Mouse (Mus musculus): ENCODE data around the gene Glrx5. TPM values are rescaled to one million over a fixed set of nuclear protein-coding genes. Genes with fewer than 3 reads are reported as not detected.

Gene Glrx5
- polyA plus RNA-seq, 1 experiment from 2014 or later: 154 TPM

- 74% methylated on average over 7 of the region's 7 CpGs for WGBS
- H3K27me3 ChIP-seq (ENCODE audit: control insufficient read depth, insufficient read depth, low read depth, low read length): no peaks in the 10 kb centered on the region
- H3K4me1 ChIP-seq (ENCODE audit: control insufficient read depth, insufficient read depth, low read length): peaks cover 2% of the 10 kb centered on the region; the same call in 1 of the 2 replicates
- H3K9me3 ChIP-seq (replicated peaks; ENCODE audit: control insufficient read depth, low read length, poor library complexity, severe bottlenecking): no peaks in the 10 kb centered on the region; the same call in 1 of the 2 replicates
- no peak overlapping the region for H3K27ac ChIP-seq (ENCODE audit: low read length)
- H3K36me3 ChIP-seq (ENCODE audit: control insufficient read depth, insufficient read depth, low read length): no peaks in the 10 kb centered on the region
- no peak for ATAC-seq
- H3K9ac ChIP-seq (ENCODE audit: low read depth, low read length): no peak overlapping the region
- no peak overlapping the region for H3K4me3 ChIP-seq (ENCODE audit: low read depth, low read length)
- H3K4me2 ChIP-seq (ENCODE audit: low read length): no peak overlapping the region
Observed at GRCm38 (mm10) chr12:105022141-105022540, 10.3 kb upstream of the Glrx5 start.

- H3K4me3 ChIP-seq (ENCODE audit: low read depth, low read length): no peak overlapping the region
- 98% methylated on average over 9 of the region's 9 CpGs for WGBS
Observed at GRCm38 (mm10) chr12:105022776-105023175, 9.7 kb upstream of the Glrx5 start.

GRCm38 (mm10) chr12:105025271-105025946, 7.1 kb upstream of the Glrx5 start:
- 53% methylated on average over 8 of the region's 8 CpGs for WGBS
- Histone ChIP-seq H3K4me3 (ENCODE audit: low read depth, low read length) (no peak overlapping the region), H3K9ac (ENCODE audit: low read depth, low read length) (no peak overlapping the region), H3K27ac (ENCODE audit: low read length) (no peak overlapping the region), H3K9me3 (replicated peaks; ENCODE audit: control insufficient read depth, low read length, poor library complexity, severe bottlenecking) (no peaks in the 10 kb centered on the region; the same call in 1 of the 2 replicates), H3K4me1 (ENCODE audit: control insufficient read depth, insufficient read depth, low read length) (no peaks in the 10 kb centered on the region), H3K27me3 (ENCODE audit: control insufficient read depth, insufficient read depth, low read depth, low read length) (no peaks in the 10 kb centered on the region), H3K4me2 (ENCODE audit: low read length) (no peak overlapping the region), H3K36me3 (ENCODE audit: control insufficient read depth, insufficient read depth, low read length) (peaks cover 10% of the 10 kb centered on the region)
- peak; percentile 11; the same call in 1 of the 2 replicates for ATAC-seq

More at GRCm38 (mm10) chr12:105022776-105023175, 9.7 kb upstream of the Glrx5 start:
- Histone ChIP-seq H3K9me3 (replicated peaks; ENCODE audit: control insufficient read depth, low read length, poor library complexity, severe bottlenecking) (no peaks in the 10 kb centered on the region; the same call in 1 of the 2 replicates), H3K27ac (ENCODE audit: low read length) (no peak overlapping the region), H3K4me2 (ENCODE audit: low read length) (no peak overlapping the region), H3K36me3 (ENCODE audit: control insufficient read depth, insufficient read depth, low read length) (no peaks in the 10 kb centered on the region), H3K9ac (ENCODE audit: low read depth, low read length) (no peak overlapping the region), H3K4me1 (ENCODE audit: control insufficient read depth, insufficient read depth, low read length) (peaks cover 2% of the 10 kb centered on the region; the same call in 1 of the 2 replicates), H3K27me3 (ENCODE audit: control insufficient read depth, insufficient read depth, low read depth, low read length) (no peaks in the 10 kb centered on the region)
- ATAC-seq: no peak

- H3K9me3 ChIP-seq (replicated peaks; ENCODE audit: control insufficient read depth, low read length, poor library complexity, severe bottlenecking): no peaks in the 10 kb centered on the region; the same call in 1 of the 2 replicates
- no peaks in the 10 kb centered on the region for H3K27me3 ChIP-seq (ENCODE audit: control insufficient read depth, insufficient read depth, low read depth, low read length)
- H3K36me3 ChIP-seq (ENCODE audit: control insufficient read depth, insufficient read depth, low read length): peaks cover 10% of the 10 kb centered on the region
- WGBS: 54% methylated on average over 10 of the region's 10 CpGs
- no peak for ATAC-seq
- no peak overlapping the region for H3K27ac ChIP-seq (ENCODE audit: low read length)
- H3K4me2 ChIP-seq (ENCODE audit: low read length): no peak overlapping the region
- H3K9ac ChIP-seq (ENCODE audit: low read depth, low read length): no peak overlapping the region
- peaks cover 4% of the 10 kb centered on the region for H3K4me1 ChIP-seq (ENCODE audit: control insufficient read depth, insufficient read depth, low read length)
- no peak overlapping the region for H3K4me3 ChIP-seq (ENCODE audit: low read depth, low read length)
Observed at GRCm38 (mm10) chr12:105025947-105026586, 6.4 kb upstream of the Glrx5 start.

- H3K4me1 ChIP-seq (ENCODE audit: control insufficient read depth, insufficient read depth, low read length): peaks cover 8% of the 10 kb centered on the region
- H3K4me2 ChIP-seq (ENCODE audit: low read length): no peak overlapping the region
- no peak overlapping the region for H3K9ac ChIP-seq (ENCODE audit: low read depth, low read length)
Observed at GRCm38 (mm10) chr12:105027323-105027991, 5.0 kb upstream of the Glrx5 start.

GRCm38 (mm10) chr12:105029890-105030289, 2.6 kb upstream of the Glrx5 start:
- no peak for ATAC-seq
- Histone ChIP-seq H3K27ac (ENCODE audit: low read length) (no peak overlapping the region), H3K4me3 (ENCODE audit: low read depth, low read length) (no peak overlapping the region), H3K9me3 (replicated peaks; ENCODE audit: control insufficient read depth, low read length, poor library complexity, severe bottlenecking) (no peaks in the 10 kb centered on the region), H3K27me3 (ENCODE audit: control insufficient read depth, insufficient read depth, low read depth, low read length) (no peaks in the 10 kb centered on the region), H3K4me2 (ENCODE audit: low read length) (no peak overlapping the region), H3K9ac (ENCODE audit: low read depth, low read length) (no peak overlapping the region), H3K36me3 (ENCODE audit: control insufficient read depth, insufficient read depth, low read length) (peaks cover 10% of the 10 kb centered on the region), H3K4me1 (ENCODE audit: control insufficient read depth, insufficient read depth, low read length) (peaks cover 26% of the 10 kb centered on the region)
- 88% methylated on average over 9 of the region's 9 CpGs for WGBS

More at GRCm38 (mm10) chr12:105027323-105027991, 5.0 kb upstream of the Glrx5 start:
- 31% methylated on average over 15 of the region's 15 CpGs for WGBS
- no peaks in the 10 kb centered on the region; the same call in 1 of the 2 replicates for H3K9me3 ChIP-seq (replicated peaks; ENCODE audit: control insufficient read depth, low read length, poor library complexity, severe bottlenecking)
- H3K4me3 ChIP-seq (ENCODE audit: low read depth, low read length): no peak overlapping the region
- no peaks in the 10 kb centered on the region for H3K27me3 ChIP-seq (ENCODE audit: control insufficient read depth, insufficient read depth, low read depth, low read length)
- H3K27ac ChIP-seq (ENCODE audit: low read length): no peak overlapping the region
- no peak for ATAC-seq
- H3K36me3 ChIP-seq (ENCODE audit: control insufficient read depth, insufficient read depth, low read length): peaks cover 10% of the 10 kb centered on the region

GRCm38 (mm10) chr12:105031081-105032058, 1.1 kb upstream of the Glrx5 start:
- Histone ChIP-seq H3K4me2 (ENCODE audit: low read length) (peak overlapping the region; percentile 90), H3K36me3 (ENCODE audit: control insufficient read depth, insufficient read depth, low read length) (peaks cover 10% of the 10 kb centered on the region), H3K9ac (ENCODE audit: low read depth, low read length) (peak overlapping the region; percentile 84), H3K27me3 (ENCODE audit: control insufficient read depth, insufficient read depth, low read depth, low read length) (no peaks in the 10 kb centered on the region), H3K9me3 (replicated peaks; ENCODE audit: control insufficient read depth, low read length, poor library complexity, severe bottlenecking) (no peaks in the 10 kb centered on the region), H3K27ac (ENCODE audit: low read length) (peak overlapping the region; percentile 65), H3K4me3 (ENCODE audit: low read depth, low read length) (peak overlapping the region; percentile 88), H3K4me1 (ENCODE audit: control insufficient read depth, insufficient read depth, low read length) (peaks cover 29% of the 10 kb centered on the region)
- ATAC-seq: no peak
- WGBS: 5% methylated on average over 37 of the region's 37 CpGs

Data from midbrain, embryonic 16.5 days (tissue).